Mouse (Mus musculus): Measurements from ENCODE around the gene Enpp5. TPM values are rescaled to one million over a fixed set of nuclear protein-coding genes. Genes with fewer than 3 reads are reported as not detected.

The Enpp5 gene
- total RNA-seq, 2 experiments from 2014 or later: 10.6 to 30.9 TPM

Other genes starting within 250 kb of the Enpp5 start
- gene Enpp4, start 27.0 kb downstream of the Enpp5 start, total RNA-seq (2014; fragmentation: Nextera tagmentation): 14.9 and 15.3 TPM in 2 replicates
- gene Enpp4, start 27.0 kb downstream of the Enpp5 start, total RNA-seq (2017): 23.2 and 24.9 TPM in 2 replicates
- gene Clic5, start 109.8 kb downstream of the Enpp5 start, total RNA-seq (2014; fragmentation: Nextera tagmentation): 0.72 TPM in 1 of 2 replicates, not detected in the other
- gene Clic5, start 109.8 kb downstream of the Enpp5 start, total RNA-seq (2017): 0.94 and 1.0 TPM in 2 replicates